Mouse (Mus musculus): ENCODE results near the gene March8.

The March8 gene

GRCm38 (mm10) chr6:116406680-116407079 lies 68.9 kb downstream of the March8 start:
- in situ Hi-C loops (cut with MboI; ENCODE audit: low sequenced_read_pairs), result no loop called here

GRCm38 (mm10) chr6:116407216-116407615 lies 69.4 kb downstream of the March8 start:
- in situ Hi-C loops (cut with MboI; ENCODE audit: low sequenced_read_pairs), result no loop called here

GRCm38 (mm10) chr6:116407956-116408657 lies 70.3 kb downstream of the March8 start:
- in situ Hi-C loops (cut with MboI; ENCODE audit: low sequenced_read_pairs), result no loop called here

DNA sequence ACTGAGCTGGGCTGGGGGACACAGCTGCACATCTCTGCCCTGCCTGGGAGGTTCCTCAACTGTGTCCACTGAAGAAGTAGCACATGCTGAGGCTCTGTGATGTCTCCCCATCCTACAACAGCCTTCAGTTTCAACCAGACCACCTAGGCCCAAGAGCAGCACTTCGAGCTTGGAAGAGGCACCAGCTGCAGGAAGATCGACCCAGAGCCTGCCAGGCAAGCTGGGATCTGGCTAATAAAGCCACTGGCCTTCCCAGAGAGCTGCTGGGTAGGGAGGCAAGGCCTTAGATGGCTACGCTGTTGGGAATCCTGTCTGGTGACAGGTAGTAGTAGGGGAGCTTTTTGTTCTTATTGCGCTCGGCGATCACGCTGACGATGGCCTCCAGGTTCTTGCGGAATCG lies 72.6 kb downstream of the March8 start:
- in situ Hi-C loops (cut with MboI; ENCODE audit: low sequenced_read_pairs), result no loop called here

DNA sequence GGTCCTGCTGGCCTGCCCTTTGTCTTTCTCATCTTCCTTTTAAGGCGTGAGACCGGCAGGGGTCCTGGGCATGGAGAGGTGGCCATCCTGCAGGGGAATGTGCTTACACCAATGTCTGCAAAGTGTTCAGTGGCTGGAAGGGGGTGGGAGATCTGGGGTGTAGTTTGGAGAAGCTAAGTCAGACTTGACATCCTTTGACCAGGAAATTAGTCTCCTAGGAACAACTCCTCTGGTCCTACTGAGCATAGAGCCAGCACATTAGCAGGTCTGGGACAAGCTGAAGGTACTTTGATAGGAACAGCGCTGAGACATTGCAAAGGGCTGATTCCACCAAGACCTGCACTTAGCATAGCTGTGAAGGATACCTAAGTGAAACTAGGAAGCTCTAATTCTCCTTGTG lies 73.9 kb downstream of the March8 start:
- in situ Hi-C loops (cut with MboI; ENCODE audit: low sequenced_read_pairs), result no loop called here

GRCm38 (mm10) chr6:116412546-116413325 lies 74.9 kb downstream of the March8 start:
- in situ Hi-C loops (cut with MboI; ENCODE audit: low sequenced_read_pairs), result no loop called here

DNA sequence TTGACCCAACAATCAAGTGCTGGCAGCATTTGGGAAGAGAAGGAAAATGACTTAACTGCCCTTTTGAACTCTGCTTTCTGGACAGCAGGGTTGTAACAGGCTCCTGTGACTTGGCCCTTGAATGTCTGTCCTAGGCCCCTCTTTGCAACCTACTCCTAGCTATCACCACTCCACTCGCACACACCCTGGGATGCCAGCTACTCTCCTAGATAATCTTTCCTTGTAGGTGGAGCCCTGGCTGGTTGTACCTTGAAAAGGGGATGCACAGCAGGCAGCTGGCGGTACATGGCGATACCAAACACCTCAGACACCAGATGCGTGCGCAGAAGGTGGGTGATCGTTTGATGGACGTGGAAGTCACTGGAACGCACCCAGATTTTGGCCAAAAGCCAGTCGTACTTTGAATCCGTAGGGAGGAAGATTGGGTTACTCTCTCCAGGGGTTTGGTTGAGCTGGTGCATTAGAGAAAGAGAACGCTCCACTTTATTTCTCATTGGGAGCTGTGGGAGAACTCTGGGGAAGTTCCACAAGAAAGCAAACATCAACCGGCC lies 77.4 kb downstream of the March8 start:
- in situ Hi-C loops (cut with MboI; ENCODE audit: low sequenced_read_pairs), result no loop called here

DNA sequence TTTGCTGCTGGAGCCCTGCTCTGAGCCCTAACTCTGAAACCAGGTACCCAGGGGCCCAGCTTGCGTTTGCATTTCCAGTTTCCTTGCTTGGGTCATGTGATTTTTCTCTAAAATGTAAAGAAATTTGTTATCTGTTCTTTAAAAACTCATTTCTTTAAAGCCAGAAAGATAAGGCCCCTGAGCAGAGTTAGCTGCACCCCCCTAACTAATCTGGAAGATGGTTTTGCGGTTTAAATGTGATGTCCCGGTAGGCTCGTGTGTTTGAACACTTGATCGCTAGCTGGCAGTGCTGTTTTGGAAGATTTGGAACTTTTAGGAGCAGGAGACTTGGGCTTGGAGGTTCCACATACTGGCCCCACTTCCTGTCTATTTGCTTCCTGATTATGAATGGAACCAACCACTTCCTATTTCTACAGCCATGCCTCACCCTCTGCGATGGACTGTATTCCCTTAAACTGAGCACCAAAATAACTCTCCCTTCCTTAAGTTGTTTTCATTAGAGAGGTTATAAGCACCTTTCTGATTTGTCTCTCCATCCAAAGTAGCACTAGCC lies 78.3 kb downstream of the March8 start:
- in situ Hi-C loops (cut with MboI; ENCODE audit: low sequenced_read_pairs), result no loop called here

DNA sequence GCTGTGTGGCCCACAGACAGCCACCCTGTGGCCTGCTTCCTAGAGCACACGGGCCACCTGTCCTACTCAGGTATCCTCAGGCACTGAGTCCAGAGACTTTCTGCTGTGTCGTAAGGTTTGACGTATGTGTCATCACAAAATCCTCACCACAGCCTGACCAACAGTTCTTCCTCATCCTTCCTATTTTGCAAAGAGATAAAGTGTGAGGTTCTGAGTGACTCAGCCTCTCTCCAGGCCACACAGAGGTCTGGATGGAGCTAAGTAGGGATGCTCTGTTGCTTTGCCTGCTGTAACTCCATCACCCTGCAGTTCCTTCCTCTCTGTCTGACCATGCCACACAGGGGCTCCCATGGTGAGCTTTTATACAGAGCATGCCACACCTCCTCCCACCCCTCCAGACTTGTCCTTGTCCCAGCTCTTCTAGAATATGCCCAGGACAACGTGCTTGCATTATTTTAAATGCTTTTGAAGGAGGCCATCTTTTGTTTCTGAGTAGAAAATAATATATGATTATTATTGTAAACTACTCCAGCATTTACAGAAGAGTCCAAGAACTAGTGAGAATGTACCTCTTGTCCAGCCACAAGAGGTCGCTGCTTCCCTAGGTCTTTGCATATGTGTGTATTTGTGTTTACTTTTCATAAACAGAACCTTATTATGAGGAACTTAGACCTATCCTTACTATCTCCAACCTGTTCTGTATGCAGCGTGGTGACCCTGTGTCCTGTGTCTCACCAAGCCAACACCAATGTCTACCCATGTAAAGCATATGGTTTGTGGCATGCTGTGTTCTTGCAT lies 79.9 kb downstream of the March8 start:
- in situ Hi-C loops (cut with MboI; ENCODE audit: low sequenced_read_pairs), result no loop called here

GRCm38 (mm10) chr6:116418487-116418886 lies 80.7 kb downstream of the March8 start:
- in situ Hi-C loops (cut with MboI; ENCODE audit: low sequenced_read_pairs), result no loop called here

DNA sequence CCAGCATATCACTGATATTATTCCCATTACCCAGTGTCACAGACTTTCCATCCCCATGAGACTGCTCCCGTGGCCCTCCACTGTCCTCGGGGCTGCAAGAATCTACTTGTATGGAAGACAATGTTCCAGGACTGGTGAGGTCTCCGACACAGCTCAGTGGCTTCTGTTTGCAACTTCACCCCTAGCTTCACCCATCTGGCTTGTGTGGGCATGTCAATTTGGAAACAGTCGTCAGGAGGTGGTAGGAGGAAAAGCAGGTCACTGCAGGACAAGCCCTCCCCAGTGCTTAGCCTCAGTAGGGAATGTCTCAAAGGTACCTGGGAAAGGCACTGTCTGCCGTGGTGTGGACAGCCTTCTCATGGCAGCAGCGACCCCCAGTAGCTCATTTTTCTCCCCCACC lies 81.9 kb downstream of the March8 start:
- in situ Hi-C loops (cut with MboI; ENCODE audit: low sequenced_read_pairs), result no loop called here

DNA sequence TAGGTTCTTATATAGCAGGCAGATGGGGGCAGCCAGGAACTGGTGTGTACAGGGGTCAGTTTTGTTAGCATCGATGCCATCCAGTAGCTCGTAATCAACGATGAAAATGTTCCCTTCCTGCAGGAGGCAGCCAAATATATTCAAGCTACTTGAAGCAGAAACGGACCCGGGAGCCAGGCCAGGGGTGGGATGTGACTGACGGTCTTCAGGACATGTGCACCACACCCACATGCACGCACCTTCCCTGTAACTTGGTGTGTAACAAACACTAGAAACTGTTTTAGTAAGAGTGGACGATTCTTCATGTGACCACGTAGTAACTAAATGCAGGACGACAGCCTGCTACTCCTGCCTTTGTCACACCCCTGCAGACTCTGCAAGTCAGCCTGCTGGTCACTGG lies 82.4 kb downstream of the March8 start:
- in situ Hi-C loops (cut with MboI; ENCODE audit: low sequenced_read_pairs), result no loop called here

GRCm38 (mm10) chr6:116422991-116423390 lies 85.2 kb downstream of the March8 start:
- in situ Hi-C loops (cut with MboI; ENCODE audit: low sequenced_read_pairs), result no loop called here

GRCm38 (mm10) chr6:116423664-116424063 lies 85.8 kb downstream of the March8 start:
- in situ Hi-C loops (cut with MboI; ENCODE audit: low sequenced_read_pairs), result no loop called here

DNA sequence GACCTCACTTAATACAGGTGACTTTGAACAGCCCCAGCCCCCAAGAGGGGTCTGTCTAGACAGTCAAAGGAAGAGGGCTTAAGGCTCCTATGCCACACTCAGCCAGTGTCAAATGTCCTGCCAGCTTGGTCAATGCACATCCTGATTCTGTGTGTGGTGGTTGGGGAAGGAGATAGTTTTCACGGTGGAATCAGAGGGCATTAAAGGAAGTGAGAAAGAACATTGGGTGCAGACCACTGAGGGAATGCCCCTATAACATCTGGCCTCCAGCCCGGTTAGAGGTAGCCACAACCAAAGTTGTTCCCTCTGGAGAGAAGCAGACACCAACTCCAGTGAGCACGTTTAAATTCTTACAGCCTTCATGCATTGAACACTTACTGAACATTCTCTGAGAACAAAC lies 89.7 kb downstream of the March8 start:
- in situ Hi-C loops (cut with MboI; ENCODE audit: low sequenced_read_pairs), result no loop called here

GRCm38 (mm10) chr6:116428282-116428681 lies 90.5 kb downstream of the March8 start:
- in situ Hi-C loops (cut with MboI; ENCODE audit: low sequenced_read_pairs), result no loop called here

GRCm38 (mm10) chr6:116438864-116439263 lies 101.0 kb downstream of the March8 start:
- in situ Hi-C loops (cut with MboI; ENCODE audit: low sequenced_read_pairs), result loop anchor here (10.0 kb wide), 1 partner anchor 126 kb away; no protein-coding TSS in a partner anchor

DNA sequence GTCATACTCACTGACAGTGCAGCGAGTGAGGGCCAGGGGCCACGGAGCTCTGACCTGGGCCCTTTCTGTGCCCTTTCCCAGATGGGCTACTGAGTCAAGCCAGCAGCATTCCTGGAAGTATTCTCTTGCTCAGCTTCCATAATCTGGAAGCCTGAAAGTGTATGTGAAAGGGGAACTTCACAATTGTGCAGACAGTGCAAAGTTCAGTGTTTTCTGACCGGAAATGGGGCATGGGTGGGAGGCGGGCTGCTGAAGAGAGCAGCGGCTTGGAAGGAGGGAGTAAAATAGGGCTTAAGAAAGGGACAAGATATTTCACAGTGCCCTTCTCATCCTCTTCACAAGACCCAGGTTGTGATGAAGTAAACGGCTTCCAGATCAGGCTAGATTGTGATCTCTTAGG lies 101.7 kb downstream of the March8 start:
- in situ Hi-C loops (cut with MboI; ENCODE audit: low sequenced_read_pairs), result loop anchor here (10.0 kb wide), 1 partner anchor 125 kb away; no protein-coding TSS in a partner anchor

- in situ Hi-C loops (cut with MboI; ENCODE audit: low sequenced_read_pairs), result no loop called here
Measured at GRCm38 (mm10) chr6:116440447-116440846, 102.6 kb downstream of the March8 start.

DNA sequence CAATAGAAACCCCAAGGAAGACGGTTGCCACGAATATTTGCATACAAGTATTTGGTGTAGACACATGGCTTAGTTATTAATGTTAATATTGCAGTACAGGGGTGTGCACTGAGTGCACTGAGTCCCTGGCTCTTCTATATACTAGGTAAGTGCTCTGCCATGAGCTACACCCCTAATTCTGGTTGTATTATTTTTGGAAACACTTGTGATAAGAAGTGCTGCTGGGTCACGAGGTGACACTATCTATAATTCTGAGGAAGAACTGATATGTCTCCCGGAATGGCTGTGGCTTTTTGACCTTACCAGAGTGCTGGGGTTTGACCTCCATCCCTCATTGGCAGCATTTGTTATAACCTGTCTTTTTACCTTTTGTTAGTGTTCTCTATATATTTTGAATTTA lies 103.0 kb downstream of the March8 start:
- in situ Hi-C loops (cut with MboI; ENCODE audit: low sequenced_read_pairs), result no loop called here

DNA sequence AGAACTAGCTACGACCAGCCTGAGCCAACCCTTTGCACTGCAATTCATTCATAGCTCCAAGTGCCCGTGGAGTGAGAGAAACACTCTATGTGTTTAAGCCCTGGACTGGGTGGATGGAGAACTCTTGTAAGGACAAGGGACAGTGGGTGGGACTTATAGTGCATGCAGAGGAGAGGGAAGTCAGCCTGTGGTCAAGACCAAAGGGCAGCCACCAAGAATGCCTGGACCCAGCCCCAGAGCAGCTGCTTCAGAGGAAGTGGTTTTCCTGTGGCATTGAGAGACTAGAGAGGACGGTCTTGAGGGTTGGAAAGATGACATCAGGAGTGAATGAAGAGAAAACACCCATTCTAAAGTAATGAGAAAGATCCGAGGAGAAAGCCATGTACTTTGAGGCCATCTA lies 118.0 kb downstream of the March8 start:
- in situ Hi-C loops (cut with MboI; ENCODE audit: low sequenced_read_pairs), result no loop called here

All from CH12F3 (cell line).